Mouse (Mus musculus): ENCODE results near the gene Ubr3. TPM values are rescaled to one million over a fixed set of nuclear protein-coding genes. Genes with fewer than 3 reads are reported as not detected.

Ubr3 gene
- total and polyA plus RNA-seq, 2 experiments = 12.8 to 65.2 TPM

GRCm38 (mm10) chr2:69941391-69942030 lies 44.5 kb downstream of the Ubr3 start:
- Histone ChIP-seq H3K27ac (replicated peaks; ENCODE audit: insufficient read depth, low read depth, low read length) (no peak overlapping the region), H3K79me2 (ENCODE audit: control insufficient read depth, insufficient read depth, low read length) (peaks cover 3% of the 10 kb centered on the region; the same call in 1 of the 2 replicates), H3K27me3 (ENCODE audit: control insufficient read depth, insufficient read depth, low read length) (no peaks in the 10 kb centered on the region), H3K36me3 (ENCODE audit: control insufficient read depth, insufficient read depth, low read length) (peaks cover 27% of the 10 kb centered on the region), H3K4me3 (ENCODE audit: insufficient read depth, low read depth, low read length) (no peak overlapping the region), H3K9ac (ENCODE audit: low read depth, low read length) (no peak overlapping the region), H3K4me1 (ENCODE audit: control insufficient read depth, insufficient read depth, low read length) (no peaks in the 10 kb centered on the region)
- WGBS = 94% methylated on average over 4 of the region's 4 CpGs
- no peak for TF ChIP-seq CTCF (IDR thresholded peaks at IDR 0.05; ENCODE audit: low read depth, low read length)
- no peak for DNase-seq (ENCODE audit: extremely low read depth, low read depth, low spot score)

GRCm38 (mm10) chr2:69952849-69953248 lies 55.8 kb downstream of the Ubr3 start:
- TF ChIP-seq CTCF (IDR thresholded peaks at IDR 0.05; ENCODE audit: low read depth, low read length) (no peak), POLR2A (IDR thresholded peaks at IDR 0.05; ENCODE audit: extremely low read depth, insufficient read depth, low read length) (no peak)
- peaks cover 40% of the 10 kb centered on the region for H3K36me3 ChIP-seq (ENCODE audit: control insufficient read depth, insufficient read depth, low read length)
- no peak overlapping the region for H3K4me3 ChIP-seq (ENCODE audit: insufficient read depth, low read depth, low read length)
- no peak overlapping the region for H3K27ac ChIP-seq (replicated peaks; ENCODE audit: insufficient read depth, low read depth, low read length)
- WGBS = 96% methylated on average over 8 of the region's 8 CpGs
- no peak for DNase-seq (ENCODE audit: extremely low read depth, low read depth, low spot score)
- H3K27me3 ChIP-seq (ENCODE audit: control insufficient read depth, insufficient read depth, low read length) = no peaks in the 10 kb centered on the region
- no peaks in the 10 kb centered on the region for H3K4me1 ChIP-seq (ENCODE audit: control insufficient read depth, insufficient read depth, low read length)
- H3K79me2 ChIP-seq (ENCODE audit: control insufficient read depth, insufficient read depth, low read length) = peaks cover 2% of the 10 kb centered on the region; the same call in 1 of the 2 replicates
- H3K9ac ChIP-seq (ENCODE audit: low read depth, low read length) = no peak overlapping the region

DNA sequence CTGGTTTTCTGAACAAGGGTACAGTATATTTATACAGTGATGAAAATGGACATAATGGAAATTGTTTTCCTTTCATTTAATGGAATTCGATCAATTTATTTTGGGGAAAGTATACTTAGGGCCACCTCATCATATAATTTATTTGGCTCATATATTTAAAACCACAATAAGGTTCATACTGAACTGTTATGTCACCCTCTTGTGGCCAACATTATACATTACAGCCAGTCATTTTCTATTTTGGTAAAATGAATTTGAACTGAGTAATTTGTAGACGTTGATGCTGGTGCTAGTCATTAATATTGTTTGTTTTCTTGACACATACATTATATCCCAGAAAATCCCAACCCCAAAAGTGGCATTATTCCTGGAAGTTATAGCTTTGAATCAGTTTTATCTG lies 58.6 kb downstream of the Ubr3 start:
- no peak overlapping the region for H3K9ac ChIP-seq (ENCODE audit: low read depth, low read length)
- H3K4me3 ChIP-seq (ENCODE audit: insufficient read depth, low read depth, low read length) = no peak overlapping the region
- H3K27me3 ChIP-seq (ENCODE audit: control insufficient read depth, insufficient read depth, low read length) = no peaks in the 10 kb centered on the region
- H3K4me1 ChIP-seq (ENCODE audit: control insufficient read depth, insufficient read depth, low read length) = no peaks in the 10 kb centered on the region
- peaks cover 2% of the 10 kb centered on the region; the same call in 1 of the 2 replicates for H3K79me2 ChIP-seq (ENCODE audit: control insufficient read depth, insufficient read depth, low read length)
- DNase-seq (ENCODE audit: extremely low read depth, low read depth, low spot score) = peak; percentile 23
- TF ChIP-seq CTCF (IDR thresholded peaks at IDR 0.05; ENCODE audit: low read depth, low read length) (peak; percentile 58), POLR2A (IDR thresholded peaks at IDR 0.05; ENCODE audit: extremely low read depth, insufficient read depth, low read length) (no peak)
- peaks cover 34% of the 10 kb centered on the region for H3K36me3 ChIP-seq (ENCODE audit: control insufficient read depth, insufficient read depth, low read length)
- WGBS = 43% methylated on average over 2 of the region's 2 CpGs
- no peak overlapping the region for H3K27ac ChIP-seq (replicated peaks; ENCODE audit: insufficient read depth, low read depth, low read length)

DNA sequence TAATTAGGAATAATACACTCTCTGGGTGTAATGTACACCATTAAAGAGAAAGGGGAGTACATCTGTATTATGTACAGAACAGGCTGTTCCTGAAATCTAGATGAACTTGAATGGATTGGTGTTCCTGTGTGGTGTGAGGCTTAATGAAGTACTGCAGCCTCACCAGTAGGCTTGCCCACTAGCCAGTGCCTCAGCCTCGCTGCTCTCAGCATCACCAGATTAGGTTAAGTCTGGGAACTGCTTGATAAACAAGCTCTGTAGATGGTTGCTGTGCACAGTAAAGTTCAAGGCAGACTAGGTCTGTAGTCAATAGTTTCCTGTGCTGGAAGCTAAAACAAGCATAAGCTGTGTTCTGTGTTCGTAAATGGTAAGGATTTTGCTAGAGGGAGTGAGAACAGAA lies 60.6 kb downstream of the Ubr3 start:
- no peaks in the 10 kb centered on the region for H3K27me3 ChIP-seq (ENCODE audit: control insufficient read depth, insufficient read depth, low read length)
- H3K36me3 ChIP-seq (ENCODE audit: control insufficient read depth, insufficient read depth, low read length) = peaks cover 39% of the 10 kb centered on the region
- H3K4me3 ChIP-seq (ENCODE audit: insufficient read depth, low read depth, low read length) = no peak overlapping the region
- H3K27ac ChIP-seq (replicated peaks; ENCODE audit: insufficient read depth, low read depth, low read length) = no peak overlapping the region
- no peak for DNase-seq (ENCODE audit: extremely low read depth, low read depth, low spot score)
- TF ChIP-seq CTCF (IDR thresholded peaks at IDR 0.05; ENCODE audit: low read depth, low read length) = no peak
- no peak for TF ChIP-seq POLR2A (IDR thresholded peaks at IDR 0.05; ENCODE audit: extremely low read depth, insufficient read depth, low read length)
- peaks cover 2% of the 10 kb centered on the region; the same call in 1 of the 2 replicates for H3K79me2 ChIP-seq (ENCODE audit: control insufficient read depth, insufficient read depth, low read length)
- no peak overlapping the region for H3K9ac ChIP-seq (ENCODE audit: low read depth, low read length)
- WGBS = 88% methylated on average over 2 of the region's 2 CpGs
- no peaks in the 10 kb centered on the region for H3K4me1 ChIP-seq (ENCODE audit: control insufficient read depth, insufficient read depth, low read length)

- WGBS = 96% methylated on average over 2 of the region's 2 CpGs
- peaks cover 42% of the 10 kb centered on the region for H3K36me3 ChIP-seq (ENCODE audit: control insufficient read depth, insufficient read depth, low read length)
- H3K27ac ChIP-seq (replicated peaks; ENCODE audit: insufficient read depth, low read depth, low read length) = no peak overlapping the region
- TF ChIP-seq POLR2A (IDR thresholded peaks at IDR 0.05; ENCODE audit: extremely low read depth, insufficient read depth, low read length) (no peak), CTCF (IDR thresholded peaks at IDR 0.05; ENCODE audit: low read depth, low read length) (no peak)
- no peak overlapping the region for H3K9ac ChIP-seq (ENCODE audit: low read depth, low read length)
- no peak overlapping the region for H3K4me3 ChIP-seq (ENCODE audit: insufficient read depth, low read depth, low read length)
- peaks cover 2% of the 10 kb centered on the region; the same call in 1 of the 2 replicates for H3K79me2 ChIP-seq (ENCODE audit: control insufficient read depth, insufficient read depth, low read length)
- no peak for DNase-seq (ENCODE audit: extremely low read depth, low read depth, low spot score)
- H3K27me3 ChIP-seq (ENCODE audit: control insufficient read depth, insufficient read depth, low read length) = no peaks in the 10 kb centered on the region
- H3K4me1 ChIP-seq (ENCODE audit: control insufficient read depth, insufficient read depth, low read length) = no peaks in the 10 kb centered on the region
Observed at GRCm38 (mm10) chr2:69974896-69975295, 77.8 kb downstream of the Ubr3 start.

- H3K4me3 ChIP-seq (ENCODE audit: insufficient read depth, low read depth, low read length) = no peak overlapping the region
- WGBS = 95% methylated on average over 6 of the region's 6 CpGs
- no peak overlapping the region for H3K27ac ChIP-seq (replicated peaks; ENCODE audit: insufficient read depth, low read depth, low read length)
- H3K9ac ChIP-seq (ENCODE audit: low read depth, low read length) = no peak overlapping the region
- H3K27me3 ChIP-seq (ENCODE audit: control insufficient read depth, insufficient read depth, low read length) = no peaks in the 10 kb centered on the region
- no peak for TF ChIP-seq POLR2A (IDR thresholded peaks at IDR 0.05; ENCODE audit: extremely low read depth, insufficient read depth, low read length)
- DNase-seq (ENCODE audit: extremely low read depth, low read depth, low spot score) = no peak
- peaks cover 38% of the 10 kb centered on the region for H3K36me3 ChIP-seq (ENCODE audit: control insufficient read depth, insufficient read depth, low read length)
- H3K79me2 ChIP-seq (ENCODE audit: control insufficient read depth, insufficient read depth, low read length) = no peaks in the 10 kb centered on the region
- no peaks in the 10 kb centered on the region for H3K4me1 ChIP-seq (ENCODE audit: control insufficient read depth, insufficient read depth, low read length)
Observed at GRCm38 (mm10) chr2:69989224-69989623, 92.2 kb downstream of the Ubr3 start.
